Mouse (Mus musculus): ENCODE data around the gene Asl. TPM values are rescaled to one million over a fixed set of nuclear protein-coding genes. Genes with fewer than 3 reads are reported as not detected.

The Asl gene
- polyA plus RNA-seq, 1 experiment, result 23.4 TPM

DNA sequence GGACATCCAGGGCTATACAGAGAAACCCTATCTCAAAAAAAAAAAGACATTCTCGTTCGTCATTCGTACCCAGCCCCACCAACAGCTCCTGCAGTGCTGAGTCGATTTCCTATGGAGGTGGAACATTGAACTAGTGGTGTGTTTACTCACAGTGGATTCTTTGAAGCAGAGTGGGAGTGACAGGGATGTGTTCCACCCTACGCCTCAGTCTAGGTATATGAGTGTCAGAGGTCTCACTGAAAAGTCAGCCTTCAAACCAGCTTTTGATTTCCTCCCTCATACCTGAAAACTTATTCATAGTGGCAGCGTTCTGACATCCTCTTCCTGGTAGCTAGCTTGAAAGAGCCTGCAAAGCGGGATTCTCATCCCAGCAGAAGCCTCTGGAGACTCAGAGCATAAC lies 60.6 kb downstream of the Asl start:
- H3K4me3 ChIP-seq (ENCODE audit: insufficient read depth, low read depth, low read length), result no peak overlapping the region
- peaks cover 3% of the 10 kb centered on the region for H3K4me1 ChIP-seq (ENCODE audit: control insufficient read depth, insufficient read depth, insufficient read length, low read length)
- H3K27ac ChIP-seq (replicated peaks; ENCODE audit: low read depth, low read length), result no peak overlapping the region

DNA sequence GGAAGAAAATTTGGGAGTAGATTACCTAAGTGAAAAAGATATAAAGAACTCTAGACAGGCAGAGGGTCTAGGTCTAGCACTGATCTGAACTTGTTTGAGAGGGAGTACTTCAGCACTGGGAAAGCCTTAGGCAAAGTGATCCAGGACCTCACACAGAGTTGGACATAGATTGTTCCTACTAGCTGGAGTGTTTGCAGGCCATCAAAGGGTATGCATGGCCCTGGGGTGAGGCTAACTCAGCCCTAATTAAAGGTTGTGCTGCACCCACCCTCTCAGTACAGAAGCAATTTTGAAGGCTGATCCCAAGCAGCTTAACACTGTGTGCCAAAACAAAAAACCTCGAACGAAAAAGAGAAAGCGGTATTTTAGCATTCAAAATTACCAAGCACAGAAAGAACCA lies 62.6 kb downstream of the Asl start:
- peaks cover 3% of the 10 kb centered on the region for H3K4me1 ChIP-seq (ENCODE audit: control insufficient read depth, insufficient read depth, insufficient read length, low read length)
- H3K27ac ChIP-seq (replicated peaks; ENCODE audit: low read depth, low read length), result no peak overlapping the region
- no peak overlapping the region for H3K4me3 ChIP-seq (ENCODE audit: insufficient read depth, low read depth, low read length)

DNA sequence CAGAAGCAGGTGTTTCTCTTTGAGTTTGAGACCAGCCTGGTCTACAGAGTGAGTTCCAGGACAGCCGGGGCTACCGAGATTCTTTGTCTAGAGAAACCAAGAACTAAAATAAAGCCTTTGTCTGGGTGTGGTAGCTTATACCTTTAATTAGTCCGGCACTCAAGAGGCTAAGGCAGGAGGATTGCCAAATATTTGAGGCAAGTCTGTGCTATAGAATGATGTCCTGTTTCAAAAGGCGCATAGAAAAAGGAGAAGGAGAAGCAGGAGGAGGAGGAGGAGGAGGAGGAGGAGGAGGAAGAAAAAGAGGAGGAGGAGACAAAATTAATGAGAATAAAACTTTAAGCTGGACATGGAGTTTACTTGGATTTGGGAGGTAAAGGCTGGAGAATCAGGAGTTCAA lies 65.8 kb downstream of the Asl start:
- H3K4me1 ChIP-seq (ENCODE audit: control insufficient read depth, insufficient read depth, insufficient read length, low read length), result peaks cover 3% of the 10 kb centered on the region
- H3K4me3 ChIP-seq (ENCODE audit: insufficient read depth, low read depth, low read length), result no peak overlapping the region

More for the DNA sequence above, 65.8 kb downstream of the Asl start:
- no peak overlapping the region for H3K27ac ChIP-seq (replicated peaks; ENCODE audit: low read depth, low read length)

Other genes starting within 250 kb of the Asl start
- 46.7 and 56.8 TPM in 2 replicates for gene Psph, start 241.8 kb downstream of the Asl start, polyA plus RNA-seq (2012; ENCODE audit: insufficient read depth, insufficient read length, missing spikeins)
- 12.2 and 15.9 TPM in 2 replicates for gene Sumf2, start 182.3 kb downstream of the Asl start, polyA plus RNA-seq (2012; ENCODE audit: insufficient read depth, insufficient read length, missing spikeins)
- 1,785 and 1,958 TPM in 2 replicates for gene Chchd2, start 141.8 kb downstream of the Asl start, polyA plus RNA-seq (2012; ENCODE audit: insufficient read depth, insufficient read length, missing spikeins)
- 0.83 and 1.9 TPM in 2 replicates for gene Zbed5, start 133.5 kb downstream of the Asl start, polyA plus RNA-seq (2012; ENCODE audit: insufficient read depth, insufficient read length, missing spikeins)
- 2.3 and 9.8 TPM in 2 replicates for gene Phkg1, start 130.7 kb downstream of the Asl start, polyA plus RNA-seq (2012; ENCODE audit: insufficient read depth, insufficient read length, missing spikeins)
- gene Nupr1l, start 120.7 kb downstream of the Asl start, polyA plus RNA-seq (2012; ENCODE audit: insufficient read depth, insufficient read length, missing spikeins), result 4.1 and 6.2 TPM in 2 replicates
- 31.1 and 41.5 TPM in 2 replicates for gene Vkorc1l1, start 87.3 kb downstream of the Asl start, polyA plus RNA-seq (2012; ENCODE audit: insufficient read depth, insufficient read length, missing spikeins)
- gene Gusb, start 26.2 kb downstream of the Asl start, polyA plus RNA-seq (2012; ENCODE audit: insufficient read depth, insufficient read length, missing spikeins), result 16.5 and 18.5 TPM in 2 replicates
- 21.9 and 23.3 TPM in 2 replicates for gene Crcp, start within 50 bp of the Asl start, polyA plus RNA-seq (2012; ENCODE audit: insufficient read depth, insufficient read length, missing spikeins)
- gene Tpst1, start 44.1 kb upstream of the Asl start, polyA plus RNA-seq (2012; ENCODE audit: insufficient read depth, insufficient read length, missing spikeins), result 11.6 and 14.3 TPM in 2 replicates
- gene Kctd7, start 115.6 kb upstream of the Asl start, polyA plus RNA-seq (2012; ENCODE audit: insufficient read depth, insufficient read length, missing spikeins), result 1.2 and 1.5 TPM in 2 replicates
- 16.7 and 19.1 TPM in 2 replicates for gene Rabgef1, start 142.6 kb upstream of the Asl start, polyA plus RNA-seq (2012; ENCODE audit: insufficient read depth, insufficient read length, missing spikeins)
- gene Tmem248, start 187.8 kb upstream of the Asl start, polyA plus RNA-seq (2012; ENCODE audit: insufficient read depth, insufficient read length, missing spikeins), result 19.1 and 22.1 TPM in 2 replicates
- 74.0 and 81.0 TPM in 2 replicates for gene Sbds, start 226.3 kb upstream of the Asl start, polyA plus RNA-seq (2012; ENCODE audit: insufficient read depth, insufficient read length, missing spikeins)
- gene Tyw1, start 226.4 kb upstream of the Asl start, polyA plus RNA-seq (2012; ENCODE audit: insufficient read depth, insufficient read length, missing spikeins), result 6.4 and 6.5 TPM in 2 replicates

All from brown adipose tissue, adult 24 weeks (tissue).